Mouse (Mus musculus) erythroblast, embryonic 14.5 days (primary cell): Measurements from ENCODE around the gene Oas1d. TPM values are rescaled to one million over a fixed set of nuclear protein-coding genes. Genes with fewer than 3 reads are reported as not detected.
"Not testable (repeated sequence)": the region's sequence is repeated elsewhere in the genome, so short reads cannot be mapped to it uniquely, and the experiment has no call there.

Source experiments
- H3K27me3 ChIP-seq: 2 replicates; pipeline ENCODE4 v1.6.1; 2012; ENCODE audit warnings: inconsistent platforms; ENCODE audit not compliant: control insufficient read depth
- H3K36me3 ChIP-seq: 2 replicates; pipeline ENCODE4 v1.6.1; 2012; ENCODE audit warnings: mild to moderate bottlenecking, inconsistent platforms; ENCODE audit not compliant: control insufficient read depth
- H3K4me1 ChIP-seq: 2 replicates; pipeline ENCODE4 v1.6.1; 2012; ENCODE audit warnings: inconsistent platforms; ENCODE audit not compliant: control insufficient read depth
- H3K4me3 ChIP-seq: replicated peaks from 2 replicates; pipeline ENCODE3; 2012; ENCODE audit warnings: moderate library complexity, mild to moderate bottlenecking, inconsistent platforms
- H3K9me3 ChIP-seq: 2 replicates; pipeline ENCODE4 v1.6.1; 2012; ENCODE audit warnings: low read length, inconsistent platforms, mixed read lengths; ENCODE audit not compliant: control insufficient read depth
- GATA1 ChIP-seq: IDR thresholded peaks from 2 replicates; pipeline ENCODE4 v1.6.1; 2012; ENCODE audit warnings: low read length, inconsistent platforms, mixed read lengths
- TAL1 ChIP-seq: IDR thresholded peaks from 3 replicates; pipeline ENCODE4 v1.6.1; 2012; ENCODE audit warnings: low read length, inconsistent platforms, mixed read lengths
- polyA plus RNA-seq: library from polyadenylated mRNA; stranded (reverse); fragments of >175 nt; gene quantifications from 2 replicates; pipeline ENCODE4 v1.2.3, GENCODE M21; 2012

The Oas1d gene
- polyA plus RNA-seq, 1 experiment: not detected

DNA sequence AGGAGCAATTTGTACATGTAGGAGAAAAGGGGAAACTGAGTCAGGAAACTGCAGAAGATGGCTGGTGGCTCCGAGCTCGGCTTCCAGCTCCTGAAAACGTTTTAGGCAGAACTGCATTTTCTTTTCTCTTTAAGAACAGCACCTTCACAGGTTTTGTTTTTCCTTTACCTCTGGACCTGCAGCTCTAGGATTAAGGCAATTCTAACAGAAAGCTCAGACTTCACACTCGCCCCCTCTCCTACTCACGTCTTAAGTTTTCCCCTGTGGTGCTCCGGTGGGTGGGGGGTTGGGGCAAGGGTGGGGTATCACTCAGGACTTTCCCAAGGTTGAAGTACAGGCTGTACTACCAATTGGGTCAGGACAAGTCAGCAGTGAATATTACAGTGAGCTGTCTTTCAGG, 26.5 kb upstream of the Oas1d start:
- Histone ChIP-seq H3K9me3 (peaks cover 2% of the 10 kb centered on the region; the same call in 1 of the 2 replicates), H3K36me3 (no peaks in the 10 kb centered on the region), H3K4me3 (no peak overlapping the region), H3K4me1 (no peaks in the 10 kb centered on the region), H3K27me3 (no peaks in the 10 kb centered on the region)
- TF ChIP-seq GATA1 (no peak), TAL1 (no peak)

- not testable (repeated sequence) for H3K9me3 ChIP-seq, H3K4me1 ChIP-seq, H3K27me3 ChIP-seq, H3K4me3 ChIP-seq, H3K36me3 ChIP-seq
Observed at GRCm38 (mm10) chr5:120888294-120888815, 26.0 kb upstream of the Oas1d start.

DNA sequence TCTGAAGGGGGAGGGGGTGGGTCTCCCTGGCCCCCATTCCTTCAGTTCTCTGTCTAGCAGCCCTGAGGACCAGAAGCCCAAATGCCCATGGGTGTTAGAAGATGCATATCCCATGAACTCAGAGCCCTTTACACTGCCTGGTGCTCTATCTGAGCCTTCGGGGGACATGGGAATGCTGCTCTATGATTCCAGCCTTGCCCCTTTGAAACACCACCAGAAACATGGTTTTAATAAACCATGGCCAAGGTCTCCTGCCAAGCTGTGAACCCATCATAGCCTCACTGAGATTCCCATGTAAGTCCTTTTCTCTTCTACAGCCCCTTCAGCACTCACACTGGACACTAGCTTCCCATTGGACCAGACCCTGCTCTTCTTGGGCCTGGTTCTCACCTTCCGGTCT, 24.3 kb upstream of the Oas1d start:
- H3K36me3 ChIP-seq: no peaks in the 10 kb centered on the region
- TF ChIP-seq TAL1 (no peak), GATA1 (no peak)
- no peaks in the 10 kb centered on the region for H3K27me3 ChIP-seq
- H3K4me1 ChIP-seq: no peaks in the 10 kb centered on the region
- H3K9me3 ChIP-seq: peaks cover 2% of the 10 kb centered on the region; the same call in 1 of the 2 replicates
- no peak overlapping the region for H3K4me3 ChIP-seq

- H3K27me3 ChIP-seq: no peaks in the 10 kb centered on the region
- no peak overlapping the region for H3K4me3 ChIP-seq
- H3K4me1 ChIP-seq: no peaks in the 10 kb centered on the region
- TF ChIP-seq TAL1: no peak
- TF ChIP-seq GATA1: no peak
- peaks cover 2% of the 10 kb centered on the region; the same call in 1 of the 2 replicates for H3K9me3 ChIP-seq
- H3K36me3 ChIP-seq: no peaks in the 10 kb centered on the region
Observed at GRCm38 (mm10) chr5:120890991-120891390, 23.3 kb upstream of the Oas1d start.

- not testable (repeated sequence) for H3K27me3 ChIP-seq, H3K36me3 ChIP-seq, H3K4me3 ChIP-seq, H3K4me1 ChIP-seq, H3K9me3 ChIP-seq
Observed at GRCm38 (mm10) chr5:120891566-120892242, 22.6 kb upstream of the Oas1d start.

DNA sequence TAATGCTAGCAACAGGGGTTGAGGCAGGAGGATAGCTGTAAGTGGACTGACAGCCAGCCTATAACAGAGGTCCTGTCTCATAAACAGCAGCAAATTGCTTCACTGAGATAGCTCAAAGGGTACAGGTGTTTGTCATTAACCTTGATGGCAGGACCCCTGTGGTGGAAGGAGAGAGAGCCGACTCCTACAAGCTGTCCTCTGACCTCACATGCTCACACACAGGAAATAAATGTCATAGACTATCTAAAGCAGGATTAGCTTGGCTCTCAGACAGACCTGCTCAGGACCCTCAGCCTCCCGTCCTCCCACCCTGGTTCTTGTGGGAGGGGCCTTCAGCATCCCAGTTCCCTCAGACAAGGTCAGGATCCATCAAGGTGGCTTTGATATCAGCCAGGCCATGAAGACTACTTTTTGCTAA, 22.1 kb upstream of the Oas1d start:
- TF ChIP-seq TAL1 (no peak), GATA1 (no peak)
- peaks cover 2% of the 10 kb centered on the region; the same call in 1 of the 2 replicates for H3K9me3 ChIP-seq
- no peak overlapping the region for H3K4me3 ChIP-seq
- no peaks in the 10 kb centered on the region for H3K36me3 ChIP-seq
- no peaks in the 10 kb centered on the region for H3K4me1 ChIP-seq
- no peaks in the 10 kb centered on the region for H3K27me3 ChIP-seq

GRCm38 (mm10) chr5:120893866-120894265, 20.5 kb upstream of the Oas1d start:
- not testable (repeated sequence) for H3K4me1 ChIP-seq, H3K27me3 ChIP-seq, H3K9me3 ChIP-seq, H3K36me3 ChIP-seq, H3K4me3 ChIP-seq

DNA sequence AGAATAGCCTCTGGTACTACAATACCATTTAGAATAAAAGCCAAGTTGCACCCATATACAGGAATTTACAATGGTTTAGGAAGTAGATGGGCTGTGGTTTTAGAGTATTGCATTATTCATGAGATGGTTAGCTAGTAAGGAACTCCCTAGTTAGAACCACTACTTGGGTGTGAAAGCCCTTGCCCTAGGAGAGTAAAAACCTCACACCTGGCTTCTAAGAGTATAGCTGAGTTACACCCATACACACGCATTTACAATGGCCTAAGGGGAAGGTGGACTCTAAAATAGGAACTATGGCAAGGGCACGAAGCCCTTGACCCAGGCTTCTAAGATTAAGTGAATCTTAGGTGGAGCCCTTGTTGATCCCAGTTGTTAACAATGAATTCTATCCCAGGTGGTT, 19.6 kb upstream of the Oas1d start:
- not testable (repeated sequence) for H3K36me3 ChIP-seq, H3K4me3 ChIP-seq, H3K27me3 ChIP-seq, H3K4me1 ChIP-seq, H3K9me3 ChIP-seq

- H3K4me1 ChIP-seq: no peaks in the 10 kb centered on the region
- H3K36me3 ChIP-seq: no peaks in the 10 kb centered on the region
- peaks cover 2% of the 10 kb centered on the region; the same call in 1 of the 2 replicates for H3K9me3 ChIP-seq
- H3K27me3 ChIP-seq: no peaks in the 10 kb centered on the region
- TF ChIP-seq TAL1: no peak
- TF ChIP-seq GATA1: no peak
- no peak overlapping the region for H3K4me3 ChIP-seq
Observed at GRCm38 (mm10) chr5:120895231-120895900, 19.0 kb upstream of the Oas1d start.

GRCm38 (mm10) chr5:120898307-120898706, 16.0 kb upstream of the Oas1d start:
- no peaks in the 10 kb centered on the region for H3K36me3 ChIP-seq
- no peak overlapping the region for H3K4me3 ChIP-seq
- no peaks in the 10 kb centered on the region for H3K4me1 ChIP-seq
- H3K27me3 ChIP-seq: no peaks in the 10 kb centered on the region
- H3K9me3 ChIP-seq: no peaks in the 10 kb centered on the region
- no peak for TF ChIP-seq GATA1
- no peak for TF ChIP-seq TAL1
